Mouse (Mus musculus) effector memory CD4-positive, alpha-beta T cell, adult 7 months (primary cell): ENCODE data around the gene Vmn1r194. TPM values are rescaled to one million over a fixed set of nuclear protein-coding genes. Genes with fewer than 3 reads are reported as not detected.

Experiments used
- polyA plus RNA-seq: library from polyadenylated mRNA; unstranded; fragments of 100-300 nt; shearing (Covaris generic); gene quantifications from one replicate; pipeline ENCODE4 v1.2.1, GENCODE M21; 2017

Gene Vmn1r194
- not detected for polyA plus RNA-seq

GRCm38 (mm10) chr13:22243915-22244314 lies at the start of gene Vmn1r194:
Vmn1r194 (plus strand) TSS chr13:22244215.

GRCm38 (mm10) chr13:22223060-22223459 lies 21.0 kb upstream of the Vmn1r194 start, which contains the start of gene Vmn1r193:
Vmn1r193 (minus strand) TSS chr13:22223160.

DNA sequence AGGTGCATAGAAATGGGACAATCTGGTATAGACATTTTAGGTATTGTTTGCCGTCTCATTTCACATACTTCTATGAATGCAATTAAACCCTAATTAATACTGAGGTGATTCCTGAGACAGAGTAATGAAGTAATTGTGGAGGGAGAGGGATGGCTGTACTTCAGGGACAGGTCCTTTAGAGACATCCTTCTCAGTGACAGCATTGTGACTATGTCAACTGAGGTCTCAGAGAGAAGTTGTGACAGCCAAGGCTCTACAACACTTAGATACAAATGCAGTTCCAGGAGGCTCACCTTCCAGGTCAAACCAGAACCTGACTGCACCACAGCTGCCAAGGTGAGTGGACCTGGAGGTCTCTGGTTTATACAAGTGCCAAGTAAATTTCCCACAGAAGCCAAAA lies 26.2 kb downstream of the Vmn1r194 start, which contains the start of gene Vmn1r195:
Gene Vmn1r195, plus strand, starts transcription at position 301 of the 400 bp plus-strand sequence.

DNA sequence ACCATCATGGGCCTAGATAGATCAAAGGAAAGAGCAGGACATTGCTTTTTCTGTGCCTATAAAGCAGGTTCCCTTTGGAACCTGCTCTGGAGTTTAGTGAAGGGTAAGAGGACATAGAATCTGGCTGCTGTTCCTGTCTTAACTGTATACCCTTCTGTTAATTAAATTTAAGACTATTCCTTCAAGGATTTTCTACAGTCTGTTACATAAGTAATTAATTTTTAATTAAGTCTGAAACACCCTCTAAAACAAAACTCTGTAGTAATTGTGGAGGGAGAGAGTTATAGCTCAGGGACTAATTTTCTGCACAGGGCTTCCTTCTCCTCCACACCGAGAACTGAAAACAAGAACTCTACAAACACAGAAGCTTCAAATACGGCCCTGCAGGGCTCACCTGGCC lies 45.6 kb downstream of the Vmn1r194 start, which contains the start of gene Vmn1r196:
Gene Vmn1r196, plus strand, starts transcription at position 301 of the 400 bp plus-strand sequence.

Other genes with a start within 250 kb of the Vmn1r194 start
- 6.0 TPM for gene Prss16, start 234.5 kb upstream of the Vmn1r194 start, polyA plus RNA-seq
- not detected for gene Hist1h2ah, start 208.6 kb upstream of the Vmn1r194 start, polyA plus RNA-seq
- gene Hist1h2bk, start 208.3 kb upstream of the Vmn1r194 start, polyA plus RNA-seq: not detected
- 10.9 TPM for gene Hist1h4i, start 202.9 kb upstream of the Vmn1r194 start, polyA plus RNA-seq
- gene Hist1h2ag, start 201.3 kb upstream of the Vmn1r194 start, polyA plus RNA-seq: not detected
- gene Hist1h2bj, start 201.0 kb upstream of the Vmn1r194 start, polyA plus RNA-seq: 1.3 TPM
- gene Vmn1r188, start 159.8 kb upstream of the Vmn1r194 start, polyA plus RNA-seq: not detected
- gene Vmn1r189, start 138.4 kb upstream of the Vmn1r194 start, polyA plus RNA-seq: not detected
- not detected for gene Vmn1r191, start 60.2 kb upstream of the Vmn1r194 start, polyA plus RNA-seq
- not detected for gene Vmn1r192, start 53.1 kb upstream of the Vmn1r194 start, polyA plus RNA-seq
- 0.06 TPM for gene Vmn1r193, start 21.1 kb upstream of the Vmn1r194 start, polyA plus RNA-seq
- not detected for gene Vmn1r195, start 26.3 kb downstream of the Vmn1r194 start, polyA plus RNA-seq
- gene Vmn1r196, start 45.7 kb downstream of the Vmn1r194 start, polyA plus RNA-seq: 0.15 TPM
- gene Vmn1r197, start 80.4 kb downstream of the Vmn1r194 start, polyA plus RNA-seq: not detected
- 0.46 TPM for gene Vmn1r198, start 106.1 kb downstream of the Vmn1r194 start, polyA plus RNA-seq
- gene Vmn1r199, start 135.6 kb downstream of the Vmn1r194 start, polyA plus RNA-seq: not detected
- 0.67 TPM for gene Vmn1r200, start 146.2 kb downstream of the Vmn1r194 start, polyA plus RNA-seq
- not detected for gene Vmn1r201, start 227.7 kb downstream of the Vmn1r194 start, polyA plus RNA-seq